Mouse (Mus musculus): ENCODE results near the gene Pdss2. TPM values are rescaled to one million over a fixed set of nuclear protein-coding genes. Genes with fewer than 3 reads are reported as not detected.

Pdss2 gene
- polyA plus RNA-seq, 2 experiments: 4.4 to 4.7 TPM

- Histone ChIP-seq H3K36me3 (replicated peaks; ENCODE audit: control insufficient read depth, insufficient read depth, low read depth) (no peaks in the 10 kb centered on the region), H3K4me1 (replicated peaks; ENCODE audit: control insufficient read depth in 2 of 2, insufficient read depth in 2 of 2, low read length in 1 of 2) (peaks cover 9 to 17% of the 10 kb centered on the region in 2 experiments), H3K27ac (no peak overlapping the region), H3K9me3 (ENCODE audit: control insufficient read depth, low read length) (no peaks in the 10 kb centered on the region), H3K9ac (replicated peaks) (no peak overlapping the region), H3K4me3 (ENCODE audit: insufficient read depth in 1 of 2, low read depth in 2 of 2, low read length in 2 of 2) (no peak overlapping the region), H3K27me3 (ENCODE audit: control insufficient read depth, insufficient read depth, low read length) (no peaks in the 10 kb centered on the region), H3K4me2 (ENCODE audit: low read depth) (no peak overlapping the region)
- DNase-seq (ENCODE audit: low read depth in 3 of 3, low spot score in 3 of 3) (no peak), ATAC-seq (ENCODE audit: insufficient read depth) (no peak)
- TF ChIP-seq CTCF (IDR thresholded peaks at IDR 0.05; ENCODE audit: low read depth) (no peak), EP300 (IDR thresholded peaks at IDR 0.05; ENCODE audit: low read depth) (no peak)
- 55% methylated on average over 1 of the region's 1 CpGs for WGBS (ENCODE audit: insufficient replicate concordance)
These were observed 5.1 kb downstream of the Pdss2 start for GRCm38 (mm10) chr10:43226391-43226790.

- Histone ChIP-seq H3K27ac (no peak overlapping the region), H3K4me3 (ENCODE audit: insufficient read depth in 1 of 2, low read depth in 2 of 2, low read length in 2 of 2) (no peak overlapping the region), H3K36me3 (replicated peaks; ENCODE audit: control insufficient read depth, insufficient read depth, low read depth) (no peaks in the 10 kb centered on the region), H3K9ac (replicated peaks) (no peak overlapping the region), H3K9me3 (ENCODE audit: control insufficient read depth, low read length) (no peaks in the 10 kb centered on the region), H3K4me1 (replicated peaks; ENCODE audit: control insufficient read depth in 2 of 2, insufficient read depth in 2 of 2, low read length in 1 of 2) (peaks cover 9 to 14% of the 10 kb centered on the region in 2 experiments), H3K27me3 (ENCODE audit: control insufficient read depth, insufficient read depth, low read length) (no peaks in the 10 kb centered on the region), H3K4me2 (ENCODE audit: low read depth) (no peak overlapping the region)
- WGBS (ENCODE audit: insufficient replicate concordance): 78% methylated on average over 2 of the region's 2 CpGs
- no peak for ATAC-seq (ENCODE audit: insufficient read depth)
- TF ChIP-seq CTCF (IDR thresholded peaks at IDR 0.05; ENCODE audit: low read depth) (no peak), EP300 (IDR thresholded peaks at IDR 0.05; ENCODE audit: low read depth) (no peak)
- DNase-seq (ENCODE audit: low read depth in 3 of 3, low spot score in 3 of 3): no peak
These were observed 8.0 kb downstream of the Pdss2 start for GRCm38 (mm10) chr10:43229236-43229635.

GRCm38 (mm10) chr10:43234522-43234921 lies 13.2 kb downstream of the Pdss2 start:
- DNase-seq (ENCODE audit: low read depth in 3 of 3, low spot score in 3 of 3) (no peak), ATAC-seq (ENCODE audit: insufficient read depth) (no peak)
- H3K27ac ChIP-seq: no peak overlapping the region
- WGBS (ENCODE audit: insufficient replicate concordance): 57% methylated on average over 4 of the region's 4 CpGs
- no peaks in the 10 kb centered on the region for H3K9me3 ChIP-seq (ENCODE audit: control insufficient read depth, low read length)
- no peaks in the 10 kb centered on the region for H3K36me3 ChIP-seq (replicated peaks; ENCODE audit: control insufficient read depth, insufficient read depth, low read depth)
- no peak overlapping the region for H3K9ac ChIP-seq (replicated peaks)
- no peak overlapping the region for H3K4me2 ChIP-seq (ENCODE audit: low read depth)
- H3K27me3 ChIP-seq (ENCODE audit: control insufficient read depth, insufficient read depth, low read length): no peaks in the 10 kb centered on the region
- TF ChIP-seq CTCF (IDR thresholded peaks at IDR 0.05; ENCODE audit: low read depth) (no peak), EP300 (IDR thresholded peaks at IDR 0.05; ENCODE audit: low read depth) (no peak)
- no peak overlapping the region for H3K4me3 ChIP-seq (ENCODE audit: insufficient read depth in 1 of 2, low read depth in 2 of 2, low read length in 2 of 2)
- no peaks in the 10 kb centered on the region for H3K4me1 ChIP-seq (replicated peaks; ENCODE audit: control insufficient read depth in 2 of 2, insufficient read depth in 2 of 2, low read length in 1 of 2)

- H3K27ac ChIP-seq: no peak overlapping the region
- no peak overlapping the region for H3K4me2 ChIP-seq (ENCODE audit: low read depth)
- DNase-seq (ENCODE audit: low read depth in 3 of 3, low spot score in 3 of 3) (no peak), ATAC-seq (ENCODE audit: insufficient read depth) (no peak)
- H3K27me3 ChIP-seq (ENCODE audit: control insufficient read depth, insufficient read depth, low read length): no peaks in the 10 kb centered on the region
- WGBS (ENCODE audit: insufficient replicate concordance): 65% methylated on average over 3 of the region's 3 CpGs
- no peaks in the 10 kb centered on the region for H3K4me1 ChIP-seq (replicated peaks; ENCODE audit: control insufficient read depth in 2 of 2, insufficient read depth in 2 of 2, low read length in 1 of 2)
- no peak for TF ChIP-seq EP300 (IDR thresholded peaks at IDR 0.05; ENCODE audit: low read depth)
- no peak for TF ChIP-seq CTCF (IDR thresholded peaks at IDR 0.05; ENCODE audit: low read depth)
- no peaks in the 10 kb centered on the region for H3K9me3 ChIP-seq (ENCODE audit: control insufficient read depth, low read length)
- H3K9ac ChIP-seq (replicated peaks): no peak overlapping the region
- no peak overlapping the region for H3K4me3 ChIP-seq (ENCODE audit: insufficient read depth in 1 of 2, low read depth in 2 of 2, low read length in 2 of 2)
- H3K36me3 ChIP-seq (replicated peaks; ENCODE audit: control insufficient read depth, insufficient read depth, low read depth): no peaks in the 10 kb centered on the region
These were observed 13.7 kb downstream of the Pdss2 start for GRCm38 (mm10) chr10:43235011-43235410.

- Histone ChIP-seq H3K36me3 (replicated peaks; ENCODE audit: control insufficient read depth, insufficient read depth, low read depth) (no peaks in the 10 kb centered on the region), H3K9me3 (ENCODE audit: control insufficient read depth, low read length) (no peaks in the 10 kb centered on the region), H3K27me3 (ENCODE audit: control insufficient read depth, insufficient read depth, low read length) (no peaks in the 10 kb centered on the region), H3K4me1 (replicated peaks; ENCODE audit: control insufficient read depth in 2 of 2, insufficient read depth in 2 of 2, low read length in 1 of 2) (no peaks in the 10 kb centered on the region), H3K4me3 (ENCODE audit: insufficient read depth in 1 of 2, low read depth in 2 of 2, low read length in 2 of 2) (no peak overlapping the region), H3K27ac (no peak overlapping the region), H3K9ac (replicated peaks) (no peak overlapping the region), H3K4me2 (ENCODE audit: low read depth) (no peak overlapping the region)
- WGBS (ENCODE audit: insufficient replicate concordance): 80% methylated on average over 5 of the region's 5 CpGs
- no peak for TF ChIP-seq EP300 (IDR thresholded peaks at IDR 0.05; ENCODE audit: low read depth)
- no peak for TF ChIP-seq CTCF (IDR thresholded peaks at IDR 0.05; ENCODE audit: low read depth)
- no peak for ATAC-seq (ENCODE audit: insufficient read depth)
- DNase-seq (ENCODE audit: low read depth in 3 of 3, low spot score in 3 of 3): no peak
These were observed 14.7 kb downstream of the Pdss2 start for GRCm38 (mm10) chr10:43235758-43236669.

All from liver, embryonic 14.5 days (tissue).